Mouse (Mus musculus) cerebellum, adult 8-10 months (tissue): ENCODE results near the gene Hnrnpdl.

Experiments
- DNase-seq: peaks from one replicate; pipeline ENCODE4 v3.0.0; 2022

Gene Hnrnpdl

GRCm38 (mm10) chr5:100000048-100000447 is 39.4 kb downstream of the Hnrnpdl start:
- DNase-seq: no peak

- DNase-seq: no peak
Measured at GRCm38 (mm10) chr5:99994680-99995079, 44.8 kb downstream of the Hnrnpdl start.

GRCm38 (mm10) chr5:99994166-99994565 is 45.3 kb downstream of the Hnrnpdl start:
- DNase-seq: no peak
